ENCODE assay signal across 25 mouse cellular contexts in the genomic region with DNA sequence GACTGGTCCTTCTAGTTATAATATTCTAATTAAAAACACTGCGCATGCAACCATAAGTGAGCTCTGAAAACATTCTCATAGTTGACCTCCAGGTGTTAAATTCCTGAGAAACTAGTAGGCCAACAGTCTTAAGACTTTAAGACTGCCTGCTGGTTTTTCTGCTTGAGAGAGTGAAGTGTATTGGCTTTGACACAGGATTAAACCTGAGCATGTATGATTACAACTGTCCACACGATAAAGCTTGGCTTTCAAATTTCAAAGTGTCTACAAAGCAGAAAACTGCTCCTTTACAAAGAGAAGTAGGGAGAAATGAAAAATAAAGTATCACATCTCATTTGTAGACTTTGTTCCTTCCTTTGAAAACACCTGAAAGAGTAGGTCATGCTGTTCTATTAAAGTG.
DNase-seq lines count a peak whose midpoint lies in the region; ATAC-seq lines count a peak whose summit lies in the region.
"Had no signal": no experiment of that assay in that cellular context is flagged by ENCODE, and none has a peak within 500 bp of the region (broad histone marks: within the 10 kb centered on the region; RNA-seq: fewer than 3 reads in every experiment).

No protein-coding gene starts in this region.

- H3K36me3 ChIP-seq in embryonic facial prominence, embryonic 11.5 days (replicated peaks; ENCODE audit: control insufficient read depth, insufficient read depth, low read depth, low read length) = no peaks in the 10 kb centered on the region
- no peaks in the 10 kb centered on the region for H3K36me3 ChIP-seq in embryonic facial prominence, embryonic 10.5 days (replicated peaks)
- H3K36me3 ChIP-seq in embryonic facial prominence, embryonic 14.5 days (ENCODE audit: control insufficient read depth, insufficient read depth, low read length) = no peaks in the 10 kb centered on the region
- H3K36me3 ChIP-seq: embryonic facial prominence, embryonic 13.5 days; forebrain, embryonic 15.5 days; G1E had no signal

- no peak overlapping the region for H3K27ac ChIP-seq in embryonic facial prominence, embryonic 11.5 days (replicated peaks; ENCODE audit: low read depth, low read length)
- no peak overlapping the region for H3K27ac ChIP-seq in embryonic facial prominence, embryonic 10.5 days (replicated peaks)
- no peak overlapping the region for H3K27ac ChIP-seq in embryonic facial prominence, embryonic 14.5 days (replicated peaks; ENCODE audit: low read depth, low read length)
- H3K27ac ChIP-seq: embryonic facial prominence, embryonic 13.5 days; forebrain, embryonic 13.5 days; forebrain, embryonic 15.5 days had no signal

- no peak overlapping the region for H3K4me2 ChIP-seq in embryonic facial prominence, embryonic 11.5 days (ENCODE audit: low read depth, low read length)
- H3K4me2 ChIP-seq in embryonic facial prominence, embryonic 14.5 days (ENCODE audit: low read depth, low read length) = no peak overlapping the region
- H3K4me2 ChIP-seq: embryonic facial prominence, embryonic 13.5 days; forebrain, embryonic 13.5 days; forebrain, embryonic 15.5 days had no signal

- WGBS in embryonic facial prominence, embryonic 11.5 days = 69% methylated on average over 2 of the region's 2 CpGs
- 76% methylated on average over 2 of the region's 2 CpGs for WGBS in embryonic facial prominence, embryonic 10.5 days
- 62% methylated on average over 2 of the region's 2 CpGs for WGBS in embryonic facial prominence, embryonic 14.5 days

- H3K9me3 ChIP-seq in embryonic facial prominence, embryonic 11.5 days (replicated peaks; ENCODE audit: control insufficient read depth, low read length) = no peaks in the 10 kb centered on the region
- no peaks in the 10 kb centered on the region for H3K9me3 ChIP-seq in embryonic facial prominence, embryonic 10.5 days
- H3K9me3 ChIP-seq in embryonic facial prominence, embryonic 14.5 days (ENCODE audit: control insufficient read depth, low read length) = no peaks in the 10 kb centered on the region
- H3K9me3 ChIP-seq: embryonic facial prominence, embryonic 13.5 days; forebrain, embryonic 13.5 days; forebrain, embryonic 15.5 days; G1E had no signal

- DNase-seq in embryonic facial prominence, embryonic 11.5 days (ENCODE audit: low spot score) = peak; percentile 10
- no peak for DNase-seq in embryonic facial prominence, embryonic 10.5 days (ENCODE audit: low spot score)
- DNase-seq in embryonic facial prominence, embryonic 14.5 days (ENCODE audit: low spot score) = peak; percentile 55
- peak; percentile 29 for DNase-seq in retina, postnatal 1 day
- DNase-seq: adrenal gland, adult 2 months; adrenal gland, postnatal 10 days; adrenal gland, postnatal 25 days; B cell, adult 2 months; cerebellum, adult 11 months; cerebellum, adult 18-20 months; cerebellum, adult 8-10 months; cerebellum, adult 9-11 months; cerebellum, postnatal 14 days; cerebellum, postnatal 36 days; embryo, embryonic 11 days; forebrain, postnatal 0 days had no signal

- no peak for ATAC-seq in embryonic facial prominence, embryonic 11.5 days (replicated peaks; ENCODE audit: insufficient number of reproducible peaks, low FRiP score, low TSS enrichment, low read depth)
- ATAC-seq in embryonic facial prominence, embryonic 14.5 days (ENCODE audit: low read depth) = peak; percentile 83; the same call in 1 of the 2 replicates
- no peak for ATAC-seq in monocyte, adult 5-6 weeks (replicated peaks; ENCODE audit: insufficient number of reproducible peaks, low FRiP score, low TSS enrichment, poor library complexity, severe bottlenecking)
- ATAC-seq: activated CD4-positive, CD25-positive, alpha-beta regulatory T cell, adult 4 months; CD4-positive, CD25-positive, alpha-beta regulatory T cell, adult 4 months; forebrain, embryonic 13.5 days; forebrain, embryonic 15.5 days; forebrain, postnatal 0 days; Patski had no signal

- H3K27me3 ChIP-seq in embryonic facial prominence, embryonic 11.5 days (ENCODE audit: control insufficient read depth, insufficient read depth, low read length) = no peaks in the 10 kb centered on the region
- no peaks in the 10 kb centered on the region for H3K27me3 ChIP-seq in embryonic facial prominence, embryonic 10.5 days (replicated peaks; ENCODE audit: low read depth, poor library complexity, severe bottlenecking)
- H3K27me3 ChIP-seq in embryonic facial prominence, embryonic 14.5 days (replicated peaks; ENCODE audit: control insufficient read depth, insufficient read depth, low read length) = no peaks in the 10 kb centered on the region
- H3K27me3 ChIP-seq: CH12.LX; embryonic facial prominence, embryonic 13.5 days; forebrain, embryonic 13.5 days; forebrain, embryonic 15.5 days had no signal

- H3K4me3 ChIP-seq in embryonic facial prominence, embryonic 11.5 days (ENCODE audit: low read depth, low read length) = no peak overlapping the region
- H3K4me3 ChIP-seq in embryonic facial prominence, embryonic 10.5 days = no peak overlapping the region
- no peak overlapping the region for H3K4me3 ChIP-seq in embryonic facial prominence, embryonic 14.5 days (ENCODE audit: low read depth, low read length)
- H3K4me3 ChIP-seq: embryonic facial prominence, embryonic 13.5 days; forebrain, embryonic 13.5 days; forebrain, embryonic 15.5 days had no signal

- no peaks in the 10 kb centered on the region for H3K4me1 ChIP-seq in embryonic facial prominence, embryonic 11.5 days (ENCODE audit: control insufficient read depth, insufficient read depth, low read length)
- no peaks in the 10 kb centered on the region for H3K4me1 ChIP-seq in embryonic facial prominence, embryonic 10.5 days
- H3K4me1 ChIP-seq in embryonic facial prominence, embryonic 14.5 days (ENCODE audit: control insufficient read depth, insufficient read depth, low read length) = no peaks in the 10 kb centered on the region
- H3K4me1 ChIP-seq: embryonic facial prominence, embryonic 13.5 days; forebrain, embryonic 13.5 days; forebrain, embryonic 15.5 days had no signal

- no peak overlapping the region for H3K9ac ChIP-seq in embryonic facial prominence, embryonic 11.5 days (replicated peaks; ENCODE audit: low read length)
- H3K9ac ChIP-seq in embryonic facial prominence, embryonic 14.5 days (ENCODE audit: low read depth, low read length) = no peak overlapping the region
- H3K9ac ChIP-seq: embryonic facial prominence, embryonic 13.5 days; forebrain, embryonic 13.5 days; forebrain, embryonic 15.5 days; forebrain, postnatal 0 days had no signal
